Mouse (Mus musculus): ENCODE data around the gene Oxt. TPM values are rescaled to one million over a fixed set of nuclear protein-coding genes. Genes with fewer than 3 reads are reported as not detected.

Gene Oxt
- polyA plus RNA-seq, 1 experiment from 2014 or later = not detected

DNA sequence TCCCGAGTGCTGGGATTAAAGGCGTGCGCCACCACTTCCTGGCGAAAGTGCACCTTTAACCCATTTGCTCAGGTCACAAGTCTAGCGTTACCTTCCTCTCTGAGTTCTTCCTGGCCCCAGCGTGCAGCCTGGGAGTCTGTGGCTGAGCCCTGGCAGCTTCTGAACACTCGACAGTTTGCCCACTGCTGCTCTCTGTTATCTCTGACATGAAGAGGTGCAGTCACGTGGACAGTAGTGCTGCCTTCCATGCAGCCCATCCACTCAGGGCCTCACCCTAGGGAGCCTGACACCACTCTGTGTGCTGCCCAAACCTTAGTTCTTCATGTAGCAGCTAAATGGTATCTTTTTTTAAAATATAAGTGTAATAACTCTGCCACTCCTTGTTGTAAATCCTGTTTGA, 29.0 kb upstream of the Oxt start:
- Histone ChIP-seq H3K4me2 (ENCODE audit: low read depth, severe bottlenecking) (no peak overlapping the region), H3K4me3 (ENCODE audit: low read depth, low read length) (no peak overlapping the region), H3K27me3 (ENCODE audit: control insufficient read depth, insufficient read depth, low read length) (no peaks in the 10 kb centered on the region), H3K36me3 (ENCODE audit: control insufficient read depth, insufficient read depth, low read length) (peaks cover 21% of the 10 kb centered on the region; the same call in 1 of the 2 replicates), H3K9me3 (ENCODE audit: control insufficient read depth, low read length) (no peaks in the 10 kb centered on the region), H3K27ac (replicated peaks; ENCODE audit: low read depth, low read length) (no peak overlapping the region), H3K4me1 (ENCODE audit: control insufficient read depth, insufficient read depth, low read length) (no peaks in the 10 kb centered on the region), H3K9ac (ENCODE audit: low read length) (no peak overlapping the region)
- ATAC-seq (ENCODE audit: insufficient number of reproducible peaks, low FRiP score, low TSS enrichment, low read depth) (no peak), DNase-seq (ENCODE audit: low spot score) (no peak)
- whole genome bisulfite sequencing = 87% methylated on average over 8 of the region's 8 CpGs

DNA sequence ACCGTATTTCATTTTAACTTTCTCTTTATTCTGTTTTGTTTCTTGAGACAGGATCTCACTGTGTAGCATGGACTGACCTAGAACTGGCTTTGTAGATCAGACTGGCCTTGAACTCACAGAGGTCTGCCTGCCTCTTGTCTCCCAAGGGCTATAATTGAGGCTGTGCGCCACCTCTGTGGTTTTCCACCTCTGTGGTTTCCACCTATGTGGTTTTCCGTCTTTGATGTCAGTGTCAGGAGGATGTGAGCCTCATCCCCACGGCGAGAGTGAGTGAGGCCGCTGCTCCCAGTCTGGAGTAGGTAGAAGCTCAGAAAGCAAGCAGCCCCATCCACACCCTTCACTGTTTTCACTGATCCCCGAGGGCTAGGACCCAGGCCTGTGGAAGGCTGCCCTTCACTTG, 21.1 kb upstream of the Oxt start:
- DNase-seq (ENCODE audit: low spot score) (no peak), ATAC-seq (ENCODE audit: insufficient number of reproducible peaks, low FRiP score, low TSS enrichment, low read depth) (no peak)
- Histone ChIP-seq H3K9me3 (ENCODE audit: control insufficient read depth, low read length) (no peaks in the 10 kb centered on the region), H3K36me3 (ENCODE audit: control insufficient read depth, insufficient read depth, low read length) (peaks cover 2% of the 10 kb centered on the region; the same call in 1 of the 2 replicates), H3K27ac (replicated peaks; ENCODE audit: low read depth, low read length) (no peak overlapping the region), H3K27me3 (ENCODE audit: control insufficient read depth, insufficient read depth, low read length) (no peaks in the 10 kb centered on the region), H3K4me2 (ENCODE audit: low read depth, severe bottlenecking) (no peak overlapping the region), H3K9ac (ENCODE audit: low read length) (no peak overlapping the region), H3K4me1 (ENCODE audit: control insufficient read depth, insufficient read depth, low read length) (no peaks in the 10 kb centered on the region), H3K4me3 (ENCODE audit: low read depth, low read length) (no peak overlapping the region)
- WGBS = 91% methylated on average over 7 of the region's 7 CpGs

DNA sequence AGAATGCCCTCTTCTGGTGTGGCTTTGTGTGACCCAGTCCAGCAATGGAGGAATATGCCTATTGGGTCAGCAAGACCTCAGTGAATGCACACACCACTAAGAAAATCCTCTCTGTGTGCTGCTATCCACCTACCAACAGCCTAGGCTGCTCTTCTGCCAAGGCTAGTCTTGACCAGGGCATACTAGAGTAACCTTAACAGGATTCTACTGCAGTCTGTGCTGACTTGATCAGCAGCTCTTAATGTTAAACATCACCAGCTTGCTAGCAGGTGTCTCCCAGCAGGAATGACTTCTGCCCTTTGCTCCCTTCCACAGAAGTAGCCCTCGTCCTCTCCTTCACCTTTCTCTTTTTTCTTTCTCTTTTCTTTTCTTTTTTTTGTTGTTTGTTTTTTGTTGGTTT, 19.7 kb upstream of the Oxt start:
- no peak overlapping the region for H3K9ac ChIP-seq (ENCODE audit: low read length)
- H3K27me3 ChIP-seq (ENCODE audit: control insufficient read depth, insufficient read depth, low read length) = no peaks in the 10 kb centered on the region
- no peak overlapping the region for H3K27ac ChIP-seq (replicated peaks; ENCODE audit: low read depth, low read length)
- H3K36me3 ChIP-seq (ENCODE audit: control insufficient read depth, insufficient read depth, low read length) = peaks cover 2% of the 10 kb centered on the region; the same call in 1 of the 2 replicates
- no peaks in the 10 kb centered on the region for H3K9me3 ChIP-seq (ENCODE audit: control insufficient read depth, low read length)
- no peak overlapping the region for H3K4me3 ChIP-seq (ENCODE audit: low read depth, low read length)
- ATAC-seq (ENCODE audit: insufficient number of reproducible peaks, low FRiP score, low TSS enrichment, low read depth) = no peak
- no peak overlapping the region for H3K4me2 ChIP-seq (ENCODE audit: low read depth, severe bottlenecking)
- no peak for DNase-seq (ENCODE audit: low spot score)
- WGBS = 81% methylated on average over 1 of the region's 1 CpGs
- H3K4me1 ChIP-seq (ENCODE audit: control insufficient read depth, insufficient read depth, low read length) = no peaks in the 10 kb centered on the region

DNA sequence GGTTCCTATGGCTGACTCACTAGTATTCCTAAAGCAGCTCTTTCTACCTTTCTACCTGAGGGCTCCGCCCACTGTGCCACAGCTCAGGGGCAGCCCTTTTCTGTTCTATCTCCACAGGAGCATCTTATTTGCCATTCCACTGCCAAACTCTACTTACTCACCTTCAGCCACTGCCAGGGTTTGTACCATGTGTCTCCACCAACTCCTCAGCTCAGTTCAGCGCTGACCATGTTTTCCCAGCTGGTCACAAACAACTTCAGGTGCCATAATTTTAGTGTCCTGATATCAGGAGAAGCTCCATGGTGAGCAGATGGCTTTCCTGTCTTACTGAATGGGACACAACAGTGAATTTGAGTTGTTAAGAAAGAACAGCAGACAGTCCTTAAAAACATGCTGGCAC, 18.5 kb upstream of the Oxt start:
- no peak for ATAC-seq (ENCODE audit: insufficient number of reproducible peaks, low FRiP score, low TSS enrichment, low read depth)
- no peak for DNase-seq (ENCODE audit: low spot score)
- H3K4me2 ChIP-seq (ENCODE audit: low read depth, severe bottlenecking) = no peak overlapping the region
- H3K27me3 ChIP-seq (ENCODE audit: control insufficient read depth, insufficient read depth, low read length) = no peaks in the 10 kb centered on the region
- H3K9ac ChIP-seq (ENCODE audit: low read length) = no peak overlapping the region
- no peak overlapping the region for H3K4me3 ChIP-seq (ENCODE audit: low read depth, low read length)
- WGBS = 90% methylated on average over 2 of the region's 2 CpGs
- peaks cover 2% of the 10 kb centered on the region; the same call in 1 of the 2 replicates for H3K36me3 ChIP-seq (ENCODE audit: control insufficient read depth, insufficient read depth, low read length)
- H3K9me3 ChIP-seq (ENCODE audit: control insufficient read depth, low read length) = no peaks in the 10 kb centered on the region
- no peak overlapping the region for H3K27ac ChIP-seq (replicated peaks; ENCODE audit: low read depth, low read length)
- no peaks in the 10 kb centered on the region for H3K4me1 ChIP-seq (ENCODE audit: control insufficient read depth, insufficient read depth, low read length)

DNA sequence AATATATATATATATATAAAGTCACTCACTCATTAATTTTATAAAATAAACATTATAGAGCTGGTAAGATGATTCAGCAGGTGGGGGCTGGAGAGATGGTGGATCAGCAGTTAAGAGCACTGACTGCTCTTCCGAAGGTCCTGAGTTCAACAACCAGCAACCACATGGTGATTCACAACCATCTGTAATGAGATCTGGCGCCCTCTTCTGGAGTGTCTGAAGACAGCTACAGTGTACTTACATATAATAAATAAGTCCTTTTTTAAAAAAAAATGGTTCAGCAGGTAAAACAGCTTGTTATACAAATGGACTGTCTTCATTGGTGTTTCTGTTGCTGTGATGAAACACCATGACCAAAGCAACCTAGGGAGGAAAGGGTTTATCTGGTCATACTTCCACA, 18.0 kb upstream of the Oxt start:
- 63% methylated on average over 2 of the region's 2 CpGs for WGBS
- Histone ChIP-seq H3K27ac (replicated peaks; ENCODE audit: low read depth, low read length) (no peak overlapping the region), H3K27me3 (ENCODE audit: control insufficient read depth, insufficient read depth, low read length) (no peaks in the 10 kb centered on the region), H3K4me1 (ENCODE audit: control insufficient read depth, insufficient read depth, low read length) (peaks cover 3% of the 10 kb centered on the region; the same call in 1 of the 2 replicates), H3K4me3 (ENCODE audit: low read depth, low read length) (no peak overlapping the region), H3K36me3 (ENCODE audit: control insufficient read depth, insufficient read depth, low read length) (peaks cover 2% of the 10 kb centered on the region; the same call in 1 of the 2 replicates), H3K4me2 (ENCODE audit: low read depth, severe bottlenecking) (no peak overlapping the region), H3K9me3 (ENCODE audit: control insufficient read depth, low read length) (no peaks in the 10 kb centered on the region), H3K9ac (ENCODE audit: low read length) (no peak overlapping the region)
- no peak for ATAC-seq (ENCODE audit: insufficient number of reproducible peaks, low FRiP score, low TSS enrichment, low read depth)
- no peak for DNase-seq (ENCODE audit: low spot score)

DNA sequence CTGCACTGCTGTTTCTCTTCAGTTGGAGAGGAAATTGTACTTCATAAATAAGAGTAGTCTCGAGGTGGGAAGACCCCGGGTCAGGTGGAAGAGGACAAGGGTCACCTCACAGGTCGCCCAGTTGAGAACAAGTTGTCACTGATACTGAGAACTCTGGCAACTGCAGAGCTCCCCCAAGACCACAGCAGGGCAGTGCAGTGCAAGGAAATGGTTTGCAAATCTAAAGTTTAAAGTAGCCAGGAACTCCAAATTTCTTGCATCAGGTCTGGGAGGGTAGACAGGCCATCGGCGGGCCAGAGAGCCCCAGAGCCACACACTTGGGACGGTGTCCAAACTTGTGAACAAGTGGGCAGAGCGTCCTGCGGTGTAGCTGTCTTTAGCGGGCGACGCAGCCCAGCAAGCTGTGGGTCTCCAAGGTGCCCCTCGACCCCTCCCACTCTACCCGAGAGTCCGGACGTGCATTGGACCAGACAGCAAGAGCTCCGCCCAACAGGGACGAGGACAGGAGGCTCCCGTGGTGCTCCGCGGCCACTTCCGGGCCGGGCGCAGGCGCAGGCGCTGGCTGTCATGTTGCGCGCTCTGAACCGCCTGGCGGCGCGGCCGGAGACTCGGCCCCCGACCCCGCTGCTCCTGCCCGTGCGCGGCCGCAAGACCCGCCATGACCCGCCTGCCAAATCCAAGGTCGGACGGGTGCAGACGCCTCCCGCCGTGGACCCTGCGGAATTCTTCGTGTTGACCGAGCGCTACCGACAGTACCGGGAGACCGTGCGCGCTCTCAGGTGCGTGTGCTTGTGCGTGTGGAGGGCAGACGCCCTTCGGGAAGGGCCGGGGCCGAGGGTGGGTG, 12.5 kb upstream of the Oxt start, which contains the start of gene Mrps26:
TSS of gene Mrps26 (plus strand) at position 531 of the 844 bp plus-strand sequence.
- peak; percentile 97 for ATAC-seq (ENCODE audit: insufficient number of reproducible peaks, low FRiP score, low TSS enrichment, low read depth)

DNA sequence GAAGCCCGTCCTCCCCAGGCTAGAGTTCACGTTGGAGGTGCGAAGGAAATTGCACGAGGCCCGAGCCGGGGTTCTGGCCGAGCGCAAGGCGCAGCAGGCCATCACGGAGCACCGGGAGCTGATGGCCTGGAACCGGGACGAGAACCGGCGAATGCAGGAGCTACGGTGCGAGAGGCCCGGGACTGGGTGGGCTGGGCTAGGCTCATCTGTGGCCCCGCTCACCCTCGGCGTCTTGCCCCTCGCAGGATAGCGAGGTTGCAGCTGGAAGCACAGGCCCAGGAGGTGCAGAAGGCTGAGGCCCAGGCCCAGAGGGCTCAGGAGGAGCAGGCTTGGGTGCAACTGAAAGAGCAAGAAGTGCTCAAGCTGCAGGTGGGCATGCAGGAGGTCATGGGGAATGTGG, 11.9 kb upstream of the Oxt start:
- Histone ChIP-seq H3K27me3 (ENCODE audit: control insufficient read depth, insufficient read depth, low read length) (no peaks in the 10 kb centered on the region), H3K4me2 (ENCODE audit: low read depth, severe bottlenecking) (peak overlapping the region; percentile 71), H3K36me3 (ENCODE audit: control insufficient read depth, insufficient read depth, low read length) (peaks cover 3% of the 10 kb centered on the region; the same call in 1 of the 2 replicates), H3K9me3 (ENCODE audit: control insufficient read depth, low read length) (no peaks in the 10 kb centered on the region), H3K9ac (ENCODE audit: low read length) (peak overlapping the region; percentile 76), H3K4me1 (ENCODE audit: control insufficient read depth, insufficient read depth, low read length) (peaks cover 9% of the 10 kb centered on the region; the same call in 1 of the 2 replicates), H3K4me3 (ENCODE audit: low read depth, low read length) (peak overlapping the region; percentile 82), H3K27ac (replicated peaks; ENCODE audit: low read depth, low read length) (no peak overlapping the region)
- WGBS = under 1% methylated on average over 15 of the region's 23 CpGs
- DNase-seq (ENCODE audit: low spot score) = peak; percentile 31
- no peak for ATAC-seq (ENCODE audit: insufficient number of reproducible peaks, low FRiP score, low TSS enrichment, low read depth)

More for the DNA sequence above, 12.5 kb upstream of the Oxt start, which contains the start of gene Mrps26:
- Histone ChIP-seq H3K9ac (ENCODE audit: low read length) (peak within 1 kb of the TSS; percentile 76), H3K9me3 (ENCODE audit: control insufficient read depth, low read length) (no peaks in the 10 kb centered on the region), H3K27ac (replicated peaks; ENCODE audit: low read depth, low read length) (no peak within 1 kb of the TSS), H3K27me3 (ENCODE audit: control insufficient read depth, insufficient read depth, low read length) (no peaks in the 10 kb centered on the region), H3K36me3 (ENCODE audit: control insufficient read depth, insufficient read depth, low read length) (peaks cover 3% of the 10 kb centered on the region; the same call in 1 of the 2 replicates), H3K4me2 (ENCODE audit: low read depth, severe bottlenecking) (peak within 1 kb of the TSS; percentile 71), H3K4me1 (ENCODE audit: control insufficient read depth, insufficient read depth, low read length) (peaks cover 9% of the 10 kb centered on the region; the same call in 1 of the 2 replicates), H3K4me3 (ENCODE audit: low read depth, low read length) (peak within 1 kb of the TSS; percentile 82)
- under 1% methylated on average over 61 of the region's 61 CpGs for WGBS
- peak; percentile 91 for DNase-seq (ENCODE audit: low spot score)

DNA sequence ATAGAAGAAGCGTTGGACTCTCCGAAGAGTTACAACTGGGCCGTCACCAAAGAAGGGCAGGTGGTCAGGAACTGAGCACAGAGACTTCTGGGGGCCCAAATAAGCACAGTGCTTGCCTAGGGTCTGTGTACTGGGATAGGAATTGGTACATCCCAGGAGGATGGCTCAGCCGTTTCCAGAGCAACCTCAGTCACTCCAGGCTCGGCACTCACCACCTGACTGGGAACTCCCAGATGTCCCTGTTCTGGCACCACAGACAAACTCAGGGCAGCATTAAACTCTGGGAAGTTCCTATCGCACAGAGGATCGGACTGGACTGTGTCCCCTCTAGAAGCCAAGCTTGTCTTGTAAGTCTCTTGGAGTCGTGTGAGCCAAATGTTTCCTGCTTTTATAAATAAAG, 11.0 kb upstream of the Oxt start:
- DNase-seq (ENCODE audit: low spot score) (no peak), ATAC-seq (ENCODE audit: insufficient number of reproducible peaks, low FRiP score, low TSS enrichment, low read depth) (no peak)
- WGBS = 79% methylated on average over 8 of the region's 8 CpGs
- peaks cover 9% of the 10 kb centered on the region; the same call in 1 of the 2 replicates for H3K4me1 ChIP-seq (ENCODE audit: control insufficient read depth, insufficient read depth, low read length)
- H3K36me3 ChIP-seq (ENCODE audit: control insufficient read depth, insufficient read depth, low read length) = peaks cover 3% of the 10 kb centered on the region; the same call in 1 of the 2 replicates
- H3K4me2 ChIP-seq (ENCODE audit: low read depth, severe bottlenecking) = no peak overlapping the region
- H3K9me3 ChIP-seq (ENCODE audit: control insufficient read depth, low read length) = no peaks in the 10 kb centered on the region
- no peak overlapping the region for H3K9ac ChIP-seq (ENCODE audit: low read length)
- H3K27me3 ChIP-seq (ENCODE audit: control insufficient read depth, insufficient read depth, low read length) = no peaks in the 10 kb centered on the region
- no peak overlapping the region for H3K4me3 ChIP-seq (ENCODE audit: low read depth, low read length)
- no peak overlapping the region for H3K27ac ChIP-seq (replicated peaks; ENCODE audit: low read depth, low read length)

All from limb, embryonic 11.5 days (tissue).